Mouse (Mus musculus) liver, postnatal 0 days (tissue): ENCODE data around the gene Hivep3.

Source experiments
- CTCF ChIP-seq: sonication (generic); IDR thresholded peaks from 2 replicates; pipeline ENCODE4 v1.5.1; 2016; ENCODE audit warnings: antibody characterized with exemption, low read depth
- EP300 ChIP-seq: IDR thresholded peaks from 2 replicates; pipeline ENCODE4 v1.6.1; 2016; ENCODE audit warnings: antibody characterized with exemption, low read depth, mild to moderate bottlenecking

DNA sequence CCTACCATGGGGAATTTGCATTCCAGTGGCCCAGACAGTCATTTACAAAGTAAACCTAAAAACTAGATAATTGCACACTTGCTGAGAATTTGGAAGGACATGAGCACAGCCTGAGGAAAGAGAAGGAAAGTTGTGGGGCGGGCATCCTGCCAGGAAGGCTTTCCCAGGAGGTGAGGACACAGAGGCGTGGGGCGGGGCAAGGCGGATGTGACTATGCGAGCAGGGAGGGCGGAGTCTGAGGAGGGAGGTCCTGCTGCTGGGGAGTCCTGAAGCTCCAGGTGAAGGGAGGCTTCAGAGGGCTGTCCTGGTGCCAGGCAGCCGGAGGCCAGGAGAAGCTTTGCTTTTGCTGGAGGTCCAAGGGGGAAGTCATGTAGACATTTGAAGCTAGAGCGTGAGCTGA, 118.9 kb downstream of the Hivep3 start:
- TF ChIP-seq CTCF (no peak), EP300 (no peak)
